Mouse (Mus musculus): ENCODE measurements around the gene Gdf10.

DNA sequence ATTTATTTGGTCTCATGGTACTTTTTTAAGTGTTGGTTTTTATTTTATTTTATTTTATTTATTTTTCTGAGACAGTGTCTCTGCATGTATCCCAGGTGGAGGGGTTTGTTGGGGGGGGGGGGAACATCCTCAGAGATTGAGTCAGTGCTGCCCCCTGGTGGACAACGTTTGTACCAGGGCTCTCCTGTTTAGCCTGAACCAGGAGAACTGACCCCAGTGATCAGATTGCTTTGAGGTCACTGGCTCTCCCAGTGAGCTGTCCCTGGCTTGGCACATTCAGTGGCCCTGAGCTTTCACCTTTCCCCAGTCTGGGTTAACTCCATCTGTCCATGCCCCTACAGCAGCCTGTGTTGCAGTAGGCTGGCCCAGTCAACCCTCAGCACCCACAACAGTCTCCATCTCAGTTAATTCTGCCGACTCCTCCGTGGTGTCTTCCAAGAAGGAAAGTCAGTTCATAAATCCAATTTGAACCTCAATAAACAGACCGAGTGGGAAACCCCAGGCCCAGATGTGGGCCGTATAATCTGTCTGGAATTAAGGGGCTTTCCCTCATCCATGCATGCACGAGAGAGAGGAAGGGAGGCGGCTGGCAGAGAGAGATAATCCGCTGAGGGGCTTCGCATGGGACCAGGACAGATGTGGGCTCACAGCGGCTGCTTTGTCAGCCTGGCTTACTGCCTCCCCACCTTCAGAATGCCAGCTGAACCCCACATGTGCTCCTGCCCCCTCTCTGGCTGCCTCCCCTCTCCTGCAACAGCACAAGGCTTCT lies 9.7 kb downstream of the Gdf10 start:
- TF ChIP-seq CTCF (IDR thresholded peaks at IDR 0.05 in 2 of 3, conservative IDR thresholded peaks at IDR 0.05 in 1 of 3; ENCODE audit: control insufficient read depth in 1 of 3, insufficient read depth in 1 of 3, low read depth in 2 of 3, low read length in 3 of 3, poor library complexity in 1 of 3, severe bottlenecking in 1 of 3) (peak in 1 of 3 experiments; percentile 33; a peak in 3 of 6 replicates), KAT2A (conservative IDR thresholded peaks at IDR 0.05; ENCODE audit: low read depth, low read length) (no peak), CHD1 (IDR thresholded peaks at IDR 0.05; ENCODE audit: low read depth, low read length) (no peak), SMC3 (IDR thresholded peaks at IDR 0.05; ENCODE audit: low read depth, low read length) (no peak)

All from MEL (cell line).